Mouse (Mus musculus): Measurements from ENCODE around the gene Rbm43.

The Rbm43 gene

DNA sequence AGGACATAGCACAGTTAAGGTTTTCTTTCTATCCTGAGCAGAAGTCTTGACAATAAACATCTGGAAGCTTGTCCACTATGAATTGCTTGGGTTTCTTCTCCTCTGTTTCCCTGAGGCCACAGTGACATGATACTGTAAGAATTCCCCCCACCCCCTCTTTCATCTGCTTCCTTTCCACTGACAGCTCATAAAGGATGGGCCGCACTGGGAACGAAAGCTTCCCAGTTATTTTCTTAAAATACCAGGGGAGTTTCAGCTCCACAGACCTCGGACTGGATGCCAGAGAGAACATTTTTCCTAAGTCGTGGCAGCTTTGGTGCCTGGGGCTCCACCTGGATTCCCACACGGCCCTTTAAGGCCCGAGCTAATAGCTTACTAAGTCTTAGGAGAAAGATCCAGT is 22.2 kb downstream of the Rbm43 start:
- no peak for DNase-seq (ENCODE audit: low spot score)

DNA sequence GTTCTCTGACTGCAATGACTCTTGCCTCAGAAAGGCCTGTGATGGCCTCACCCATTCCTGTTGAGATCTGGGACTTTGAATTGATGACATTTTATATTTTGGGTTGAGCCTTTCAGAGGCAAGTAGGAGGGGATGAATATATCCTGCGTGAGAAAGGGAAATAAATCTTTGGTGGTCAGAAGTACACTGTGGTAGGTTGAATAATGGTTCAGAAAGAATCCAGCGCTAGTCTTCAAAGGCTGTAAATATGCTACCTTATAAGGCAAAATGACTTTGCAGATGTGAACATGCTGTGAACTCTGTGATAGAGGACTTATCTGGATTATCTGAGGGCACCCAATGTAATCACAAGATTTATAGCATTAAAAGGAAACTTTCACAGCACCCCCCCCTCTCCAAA is 23.1 kb downstream of the Rbm43 start:
- no peak for DNase-seq (ENCODE audit: low spot score)

GRCm38 (mm10) chr2:51907538-51908110 is 27.3 kb downstream of the Rbm43 start:
- DNase-seq (ENCODE audit: low spot score): no peak

DNA sequence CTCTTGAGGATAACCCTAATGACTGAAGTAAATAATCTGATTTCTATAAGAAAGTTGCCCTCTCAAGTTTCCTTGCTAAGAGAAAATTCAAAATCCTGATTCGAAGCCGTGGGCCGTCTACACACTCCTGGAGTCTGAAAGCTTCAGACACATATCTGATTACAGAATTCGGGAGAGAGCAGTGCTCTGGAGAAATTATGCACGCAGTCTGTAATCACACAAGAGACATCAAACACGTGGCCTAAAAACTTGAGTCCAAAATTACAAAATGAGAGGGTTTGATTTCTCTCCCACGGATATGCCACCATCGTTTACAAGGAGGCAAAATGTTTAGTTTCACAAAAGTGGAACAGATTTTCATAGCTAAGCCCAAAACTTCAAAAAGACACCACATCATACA is 29.3 kb downstream of the Rbm43 start:
- no peak for DNase-seq (ENCODE audit: low spot score)

- no peak for DNase-seq (ENCODE audit: low spot score)
Measured at GRCm38 (mm10) chr2:51892411-51892901, 42.5 kb downstream of the Rbm43 start.

DNA sequence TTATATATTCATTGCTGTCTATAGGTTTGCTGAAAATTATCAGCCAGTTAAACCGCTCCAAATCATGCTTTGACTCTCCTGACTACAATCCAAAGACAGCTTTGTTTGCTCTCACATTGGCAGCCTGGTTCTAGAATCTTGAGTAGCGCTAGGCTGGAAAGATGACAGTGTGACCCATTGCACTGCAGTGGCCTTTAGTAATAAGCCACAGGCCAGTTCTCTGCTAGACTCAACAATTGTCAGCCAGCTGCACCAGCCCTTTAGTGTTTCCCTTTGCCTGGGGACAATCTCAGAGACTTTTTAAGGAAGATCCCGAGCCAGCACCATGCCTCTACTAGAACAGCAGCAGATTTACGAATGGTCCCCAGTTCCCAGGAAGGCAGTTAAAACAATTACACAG is 44.0 kb downstream of the Rbm43 start:
- no peak for DNase-seq (ENCODE audit: low spot score)

GRCm38 (mm10) chr2:51890139-51890538 is 44.8 kb downstream of the Rbm43 start:
- DNase-seq (ENCODE audit: low spot score): peak; percentile 16

DNA sequence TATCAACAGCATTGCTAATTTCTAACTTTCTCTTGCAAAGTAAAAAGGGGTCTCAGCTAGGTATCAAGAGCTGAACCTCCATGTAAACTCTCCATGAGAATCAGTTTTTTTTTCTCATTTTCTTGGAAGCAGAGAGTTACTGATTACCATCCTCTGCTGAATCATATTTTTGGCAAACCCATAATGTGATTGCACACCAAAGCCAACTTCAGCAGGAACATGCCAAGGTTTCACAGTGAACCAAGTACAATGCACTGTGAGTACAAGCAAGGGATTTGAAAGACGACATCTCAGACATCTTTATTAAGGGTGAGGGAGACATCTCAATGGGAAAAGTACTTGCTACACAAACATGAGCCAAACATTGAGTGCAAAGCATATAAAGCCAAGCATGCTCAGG is 54.8 kb downstream of the Rbm43 start:
- DNase-seq (ENCODE audit: low spot score): no peak
